Mouse (Mus musculus): Measurements from ENCODE around the gene Apoa1. TPM values are rescaled to one million over a fixed set of nuclear protein-coding genes. Genes with fewer than 3 reads are reported as not detected.

Apoa1 gene
- total RNA-seq, 2 experiments from 2014 or later, result 0.47 to 8.2 TPM

DNA sequence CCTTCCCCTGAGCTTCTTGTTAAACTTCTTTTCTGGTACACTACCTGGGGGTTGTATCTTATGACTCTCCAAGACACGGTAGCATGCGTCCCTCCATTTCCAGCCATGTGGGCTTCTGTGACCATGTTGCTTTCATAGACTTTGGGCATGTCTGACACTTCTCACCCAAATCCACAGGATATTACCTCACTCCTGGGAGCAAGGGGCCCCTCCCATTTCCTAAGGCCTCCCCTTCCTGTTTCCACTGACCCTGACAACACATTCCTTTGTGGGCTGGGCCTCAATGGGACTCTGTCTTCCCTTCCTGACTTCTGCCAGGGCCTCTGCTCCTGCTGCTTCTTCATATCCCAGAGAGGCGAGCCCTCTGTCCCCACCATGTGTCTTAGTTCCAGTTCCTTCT, 29.2 kb downstream of the Apoa1 start:
- no peak for DNase-seq

DNA sequence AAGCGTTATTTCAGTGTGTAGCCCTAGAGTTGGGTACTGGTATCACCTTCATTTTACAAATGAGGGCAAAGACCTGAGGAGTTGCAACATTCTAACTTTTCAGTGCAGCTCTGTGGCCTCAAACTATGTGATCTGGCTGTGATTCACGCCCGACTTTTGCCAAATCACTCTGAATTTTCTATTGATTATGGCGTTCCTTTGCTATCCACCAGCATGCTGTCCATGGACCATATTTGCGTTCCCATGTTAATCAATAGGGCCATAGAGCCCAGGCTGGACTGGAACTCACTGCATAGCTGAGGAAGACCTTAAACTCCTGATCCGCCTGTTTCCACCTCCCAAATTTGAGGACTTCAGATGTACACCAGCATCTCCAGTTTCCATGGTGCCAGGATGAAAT, 30.7 kb downstream of the Apoa1 start:
- DNase-seq, result no peak

DNA sequence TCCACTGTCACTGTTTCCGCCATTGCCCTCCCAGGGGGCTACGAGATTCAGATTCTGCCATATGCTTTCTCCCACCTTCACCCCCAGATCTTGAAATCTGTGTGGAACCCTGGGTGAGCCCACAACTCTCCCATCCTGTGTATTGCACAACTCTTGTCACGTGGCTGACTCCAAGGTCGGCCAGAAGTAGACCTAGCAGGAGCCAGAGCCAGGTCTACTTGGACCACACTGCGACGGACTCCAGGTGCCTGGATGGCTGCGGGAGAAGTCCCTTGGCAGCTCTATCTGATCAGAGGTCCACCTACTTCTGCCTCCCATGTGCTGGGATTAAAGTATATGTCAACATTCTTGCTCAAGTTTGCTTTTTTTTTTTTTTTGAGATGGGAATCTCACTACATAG, 32.8 kb downstream of the Apoa1 start:
- no peak for DNase-seq

DNA sequence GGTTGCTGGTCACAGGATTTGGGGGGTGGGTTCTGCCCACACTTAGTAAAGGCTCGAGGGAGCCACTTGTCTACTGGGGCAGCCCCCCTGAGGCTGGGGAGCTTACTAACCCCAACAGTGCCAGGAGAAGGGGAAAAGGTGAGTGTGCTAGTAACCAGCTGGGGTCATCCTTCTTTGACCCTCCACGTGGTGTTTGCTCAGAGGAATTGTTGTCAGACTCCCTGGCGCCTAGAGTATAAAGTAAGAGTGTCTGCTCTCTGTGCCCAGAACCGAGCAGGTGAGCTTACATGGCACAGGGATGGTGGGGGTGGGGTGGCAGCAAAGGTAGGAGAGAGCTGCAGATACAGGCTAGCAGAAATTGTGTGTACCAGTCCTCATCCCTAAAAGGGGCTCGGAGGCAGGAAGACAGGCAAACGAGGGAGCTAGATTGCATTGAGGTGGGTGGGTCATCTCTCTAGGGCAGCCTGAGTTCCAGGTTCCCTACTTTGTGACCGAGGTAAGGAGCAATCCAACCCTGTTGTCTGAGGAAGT, 40.0 kb downstream of the Apoa1 start, which contains the start of gene Apoa5:
TSS of gene Apoa5 (plus strand) at position 291 of the 531 bp plus-strand sequence.
- no peak for DNase-seq

DNA sequence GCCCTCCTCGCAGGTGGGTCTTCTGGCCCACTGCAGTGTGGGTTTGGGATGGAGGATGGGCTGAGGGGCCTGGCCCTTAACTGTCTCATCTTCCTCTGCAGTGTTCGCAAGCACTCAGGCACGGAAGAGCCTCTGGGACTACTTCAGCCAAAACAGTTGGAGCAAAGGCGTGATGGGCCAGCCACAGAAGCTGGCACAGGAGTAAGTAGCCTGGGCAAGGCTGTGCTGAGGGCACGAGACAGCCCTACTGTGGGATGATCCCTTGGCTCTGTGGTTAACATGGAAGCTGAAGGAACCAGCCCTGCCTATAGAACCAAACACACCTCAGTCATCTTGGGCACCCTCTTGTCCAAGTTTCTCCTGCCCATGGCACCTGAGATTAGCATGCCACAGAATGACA, 40.7 kb downstream of the Apoa1 start:
- DNase-seq, result no peak

DNA sequence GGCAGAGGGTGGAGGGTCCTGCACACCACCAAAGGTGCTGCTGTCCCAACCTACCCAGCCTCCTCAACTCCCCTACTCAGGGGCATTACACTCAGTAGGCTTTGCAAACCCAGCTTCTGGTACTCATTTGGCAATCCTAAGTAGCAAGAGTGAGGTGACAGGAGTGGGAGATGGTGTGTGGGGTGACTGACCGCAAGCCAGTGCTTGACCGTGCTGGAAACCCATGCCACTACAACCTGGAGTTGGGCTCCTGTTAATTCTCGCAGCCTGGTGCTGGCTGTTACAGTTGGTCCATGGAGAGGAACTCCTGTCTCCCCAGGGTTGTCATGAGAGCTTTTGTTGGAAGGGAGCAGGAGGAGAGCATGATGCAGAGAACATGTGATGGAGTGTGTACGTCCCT, 42.4 kb downstream of the Apoa1 start:
- no peak for DNase-seq

DNA sequence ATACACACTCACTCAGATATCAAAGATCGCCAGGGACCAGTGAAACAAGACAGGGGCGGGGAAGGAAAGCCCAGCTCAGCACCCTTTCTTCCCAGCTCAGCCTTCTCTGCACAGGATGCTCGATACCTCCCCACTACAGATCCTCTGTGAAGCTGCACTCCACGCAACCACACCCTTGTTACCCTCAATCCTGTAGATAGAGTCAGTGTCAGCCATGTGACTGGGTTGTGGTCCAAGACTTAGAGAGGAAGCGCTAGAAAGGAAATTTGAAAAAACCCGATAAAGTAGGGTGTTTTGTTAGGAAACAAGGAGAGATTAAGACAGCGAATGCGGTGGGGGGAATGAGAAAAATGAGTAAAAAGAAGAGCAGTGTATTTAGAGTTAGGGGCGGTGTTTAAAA, 43.7 kb downstream of the Apoa1 start:
- DNase-seq, result no peak

DNA sequence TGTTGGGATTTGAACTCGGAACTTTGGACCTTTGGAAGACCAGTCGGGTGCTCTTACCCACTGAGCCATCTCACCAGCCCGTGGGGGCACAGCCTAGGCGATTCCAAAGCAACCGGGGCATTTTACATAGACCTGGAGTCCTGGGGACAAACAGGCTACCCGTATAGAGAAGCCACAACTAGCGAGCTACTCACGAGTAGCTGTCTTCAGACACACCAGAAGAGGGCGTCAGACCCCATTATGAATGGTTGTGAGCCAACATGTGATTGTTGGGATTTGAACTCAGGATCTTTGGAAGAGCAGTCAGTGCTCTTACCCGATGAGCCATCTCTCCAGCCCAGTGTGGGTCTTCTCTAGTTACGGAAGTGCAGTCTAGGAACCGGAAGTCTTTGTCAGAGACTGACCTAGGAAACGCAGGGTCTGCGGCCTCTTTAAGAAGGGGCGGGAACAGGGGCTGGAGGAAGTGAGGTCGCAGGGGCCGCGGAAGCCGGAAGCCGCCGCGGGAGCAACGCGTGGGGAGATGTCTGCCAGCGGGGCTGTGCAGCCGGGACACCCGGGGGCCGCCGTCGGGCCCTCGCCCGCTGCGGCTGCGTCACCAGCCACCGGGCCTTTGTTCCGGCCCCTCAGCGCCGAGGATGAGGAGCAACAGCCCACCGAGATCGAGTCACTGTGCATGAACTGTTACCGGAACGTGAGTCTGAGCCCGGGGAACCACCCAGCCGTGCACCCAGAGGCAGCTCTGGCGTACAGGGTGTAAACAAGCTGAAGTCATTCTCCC, 44.5 kb downstream of the Apoa1 start, which contains the start of gene Zpr1:
TSS of gene Zpr1 (plus strand) at position 388 of the 778 bp plus-strand sequence.
- DNase-seq, result peak; percentile 81

DNA sequence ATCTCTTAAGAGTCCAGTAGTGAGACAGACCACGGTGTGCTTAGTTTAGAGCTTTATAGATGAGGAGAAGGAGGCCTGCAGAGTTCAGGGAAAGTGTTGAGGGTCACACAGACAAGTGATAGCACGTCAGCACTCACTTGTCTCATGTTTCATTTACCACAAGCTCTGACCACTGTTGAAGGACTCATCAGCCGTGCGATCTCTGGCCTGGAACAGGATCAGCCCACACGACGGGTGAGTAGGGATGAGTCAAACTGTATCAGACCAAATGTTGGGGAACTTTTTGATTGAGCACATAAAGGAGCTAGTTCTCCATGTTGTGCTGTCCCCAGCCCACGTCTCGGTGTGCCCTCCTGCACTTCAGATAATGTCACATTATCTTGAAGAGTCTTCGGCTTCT, 46.1 kb downstream of the Apoa1 start:
- DNase-seq, result no peak

Other genes with a start within 250 kb of the Apoa1 start
- 10 to 100 TPM; 62.5 to 73.1 TPM for gene Pafah1b2, start 215.9 kb upstream of the Apoa1 start, total RNA-seq (2021)
- 10 to 100 TPM; 52.7 to 52.9 TPM for gene Sik3, start 215.8 kb upstream of the Apoa1 start, total RNA-seq (2021)
- not detected for gene Apoc3, start 7.1 kb downstream of the Apoa1 start, total RNA-seq (2021)
- not detected for gene Apoa4, start 12.1 kb downstream of the Apoa1 start, total RNA-seq (2021)
- not detected for gene Apoa5, start 40.1 kb downstream of the Apoa1 start, total RNA-seq (2021)
- 10 to 100 TPM; 17.0 to 17.9 TPM for gene Zpr1, start 44.5 kb downstream of the Apoa1 start, total RNA-seq (2021)
- 1 to 10 TPM; 7.4 to 9.0 TPM for gene Bud13, start 54.4 kb downstream of the Apoa1 start, total RNA-seq (2021)
- gene 4931429L15Rik, start 91.4 kb downstream of the Apoa1 start, total RNA-seq (2021), result not detected

Measured in gastrocnemius, postnatal 10 days (tissue).